Mouse (Mus musculus): Measurements from ENCODE around the gene Gtf3c3. TPM values are rescaled to one million over a fixed set of nuclear protein-coding genes. Genes with fewer than 3 reads are reported as not detected.

Gtf3c3 gene
- total RNA-seq (2023): 1 to 10 TPM; 5.6 to 9.2 TPM

GRCm38 (mm10) chr1:54438340-54439079 is at the start of gene Gtf3c3:
Gene Gtf3c3 (minus strand): TSS chr1:54438971.

Other genes starting within 250 kb of the Gtf3c3 start
- under 1 TPM; 0.04 to 0.11 TPM for gene Hecw2, start 243.8 kb downstream of the Gtf3c3 start, total RNA-seq (2023)
- gene Ccdc150, start 188.3 kb downstream of the Gtf3c3 start, total RNA-seq (2023): 1 to 10 TPM in 1 of 2 experiments, under 1 TPM in 1; 0.27 to 1.1 TPM
- 1 to 10 TPM; 4.1 to 8.2 TPM for gene Pgap1, start 118.7 kb upstream of the Gtf3c3 start, total RNA-seq (2023)

All from neutrophil, adult 59 days (primary cell).